Mouse (Mus musculus) thymus, adult 2 months (tissue): ENCODE measurements at regions not wholly inside any gene's neighbourhood (a gene's known extent, or its start where the extent isn't known, plus 50 kb on each side); places are given as distances from the start of the nearest gene placed in this dataset.

Experiments
- DNase-seq: peaks from one replicate; pipeline ENCODE4 v3.0.0; 2021
- H3K27ac ChIP-seq: fragments of 200-500 bp; 2 replicates; pipeline ENCODE4 v1.5.1; 2012; ENCODE audit warnings: low read length, control low read depth; ENCODE audit not compliant: control insufficient read depth, insufficient read depth
- H3K27me3 ChIP-seq: fragments of 200-500 bp; 2 replicates; pipeline ENCODE4 v1.6.1; 2012; ENCODE audit warnings: mild to moderate bottlenecking, low read length, moderate library complexity, mixed read lengths; ENCODE audit not compliant: control insufficient read depth, insufficient read depth
- H3K36me3 ChIP-seq: fragments of 200-500 bp; 2 replicates; pipeline ENCODE4 v1.6.1; 2012; ENCODE audit warnings: mild to moderate bottlenecking, low read length, moderate library complexity; ENCODE audit not compliant: control insufficient read depth, insufficient read depth
- H3K4me1 ChIP-seq: fragments of 200-500 bp; replicated peaks from 2 replicates; pipeline ENCODE4 v1.6.1; 2012; ENCODE audit warnings: low read length; ENCODE audit not compliant: control insufficient read depth, insufficient read depth
- H3K4me3 ChIP-seq: fragments of 200-500 bp; 2 replicates; pipeline ENCODE4 v1.5.1; 2012; ENCODE audit warnings: mild to moderate bottlenecking, low read length, control low read depth, moderate library complexity; ENCODE audit not compliant: control insufficient read depth, insufficient read depth
- CTCF ChIP-seq: fragments of 200-500 bp; IDR thresholded peaks from 2 replicates; pipeline ENCODE4 v1.5.1; 2012; ENCODE audit warnings: mild to moderate bottlenecking, control low read depth, low read length, moderate library complexity, borderline replicate concordance; ENCODE audit not compliant: control insufficient read depth, poor library complexity, insufficient read depth; ENCODE audit errors: extremely low read depth
- POLR2A ChIP-seq: fragments of 200-500 bp; IDR thresholded peaks from 2 replicates; pipeline ENCODE4 v1.6.1; 2012; ENCODE audit warnings: mild to moderate bottlenecking, low read length, control low read depth, moderate library complexity; ENCODE audit not compliant: control insufficient read depth, poor library complexity, insufficient read depth; ENCODE audit errors: extremely low read depth
- WGBS: fragments of 180-500 bp; shearing (Covaris S2); methylation state at CpG from one replicate; pipeline ENCODE4 v1.1.7; 2018; 5-methylcytosine and 5-hydroxymethylcytosine counted together

- Histone ChIP-seq H3K27me3 (no peaks in the 10 kb centered on the region), H3K36me3 (no peaks in the 10 kb centered on the region), H3K4me1 (no peaks in the 10 kb centered on the region), H3K27ac (no peak overlapping the region), H3K4me3 (no peak overlapping the region)
- DNase-seq, result no peak
- 84% methylated on average over 3 of the region's 3 CpGs for WGBS
- no peak for TF ChIP-seq CTCF
- no peak for TF ChIP-seq POLR2A
Observed at GRCm38 (mm10) chr10:57127185-57127584, 359.0 kb upstream of the Hsf2 start.

GRCm38 (mm10) chr10:57156426-57156825 is 329.8 kb upstream of the Hsf2 start:
- no peaks in the 10 kb centered on the region for H3K27me3 ChIP-seq
- no peak for DNase-seq
- H3K4me1 ChIP-seq, result no peaks in the 10 kb centered on the region
- no peaks in the 10 kb centered on the region for H3K36me3 ChIP-seq
- no peak overlapping the region for H3K4me3 ChIP-seq
- no peak for TF ChIP-seq POLR2A
- no peak for TF ChIP-seq CTCF
- WGBS, result 85% methylated on average over 4 of the region's 4 CpGs
- no peak overlapping the region for H3K27ac ChIP-seq

- no peak for DNase-seq
- Histone ChIP-seq H3K27ac (no peak overlapping the region), H3K36me3 (no peaks in the 10 kb centered on the region), H3K4me1 (no peaks in the 10 kb centered on the region), H3K27me3 (no peaks in the 10 kb centered on the region), H3K4me3 (no peak overlapping the region)
- TF ChIP-seq CTCF (no peak), POLR2A (no peak)
- WGBS, result 88% methylated on average over 9 of the region's 9 CpGs
Observed at GRCm38 (mm10) chr10:57156912-57157311, 329.3 kb upstream of the Hsf2 start.

GRCm38 (mm10) chr10:57160546-57160945 is 325.6 kb upstream of the Hsf2 start:
- DNase-seq, result no peak
- H3K27me3 ChIP-seq, result no peaks in the 10 kb centered on the region
- H3K36me3 ChIP-seq, result no peaks in the 10 kb centered on the region
- H3K4me1 ChIP-seq, result no peaks in the 10 kb centered on the region
- H3K27ac ChIP-seq, result no peak overlapping the region
- H3K4me3 ChIP-seq, result no peak overlapping the region
- TF ChIP-seq POLR2A (no peak), CTCF (no peak)

GRCm38 (mm10) chr10:57163359-57163758 is 322.8 kb upstream of the Hsf2 start:
- no peak for DNase-seq
- Histone ChIP-seq H3K27me3 (no peaks in the 10 kb centered on the region), H3K36me3 (no peaks in the 10 kb centered on the region), H3K4me3 (no peak overlapping the region), H3K4me1 (no peaks in the 10 kb centered on the region), H3K27ac (no peak overlapping the region)
- WGBS, result 91% methylated on average over 5 of the region's 5 CpGs
- TF ChIP-seq POLR2A (no peak), CTCF (no peak)

- Histone ChIP-seq H3K4me3 (no peak overlapping the region), H3K4me1 (no peaks in the 10 kb centered on the region), H3K27ac (no peak overlapping the region), H3K27me3 (no peaks in the 10 kb centered on the region), H3K36me3 (no peaks in the 10 kb centered on the region)
- 69% methylated on average over 1 of the region's 1 CpGs for WGBS
- no peak for DNase-seq
- no peak for TF ChIP-seq POLR2A
- no peak for TF ChIP-seq CTCF
Observed at GRCm38 (mm10) chr10:57183560-57183959, 302.6 kb upstream of the Hsf2 start.

GRCm38 (mm10) chr10:57210701-57211100 is 275.5 kb upstream of the Hsf2 start:
- H3K27ac ChIP-seq, result no peak overlapping the region
- TF ChIP-seq CTCF, result no peak
- TF ChIP-seq POLR2A, result no peak
- H3K36me3 ChIP-seq, result no peaks in the 10 kb centered on the region
- no peaks in the 10 kb centered on the region for H3K27me3 ChIP-seq
- H3K4me3 ChIP-seq, result no peak overlapping the region
- DNase-seq, result no peak
- no peaks in the 10 kb centered on the region for H3K4me1 ChIP-seq
